Mouse (Mus musculus) heart, postnatal 0 days (tissue): ENCODE data around the gene Rnls.

Experiments
- CTCF ChIP-seq: IDR thresholded peaks from 2 replicates; pipeline ENCODE4 v1.5.1; 2016; ENCODE audit warnings: antibody characterized with exemption, control low read depth, low read depth
- EP300 ChIP-seq: IDR thresholded peaks from 2 replicates; pipeline ENCODE4 v1.6.1; 2016; ENCODE audit warnings: antibody characterized with exemption, low read depth

GRCm38 (mm10) chr19:33391651-33392382 lies at the start of gene Rnls:
- 0 out of 2 replicates have a peak, but pooled peaks have one; percentile 4 for TF ChIP-seq CTCF
- no peak for TF ChIP-seq EP300
